Mouse (Mus musculus) liver, embryonic 14.5 days (tissue): Measurements from ENCODE around the gene Rpl7a.

ENCODE experiments used
- CTCF ChIP-seq: IDR thresholded peaks from 2 replicates; pipeline ENCODE4 v1.5.1; 2016; ENCODE audit warnings: antibody characterized with exemption, low read depth, control low read depth
- EP300 ChIP-seq: IDR thresholded peaks from 2 replicates; pipeline ENCODE4 v1.6.1; 2016; ENCODE audit warnings: antibody characterized with exemption, low read depth

- TF ChIP-seq CTCF (no peak), EP300 (no peak)
Observed at GRCm38 (mm10) chr2:26932473-26933303, 22.1 kb downstream of the Rpl7a start.
